In the genomic region with DNA sequence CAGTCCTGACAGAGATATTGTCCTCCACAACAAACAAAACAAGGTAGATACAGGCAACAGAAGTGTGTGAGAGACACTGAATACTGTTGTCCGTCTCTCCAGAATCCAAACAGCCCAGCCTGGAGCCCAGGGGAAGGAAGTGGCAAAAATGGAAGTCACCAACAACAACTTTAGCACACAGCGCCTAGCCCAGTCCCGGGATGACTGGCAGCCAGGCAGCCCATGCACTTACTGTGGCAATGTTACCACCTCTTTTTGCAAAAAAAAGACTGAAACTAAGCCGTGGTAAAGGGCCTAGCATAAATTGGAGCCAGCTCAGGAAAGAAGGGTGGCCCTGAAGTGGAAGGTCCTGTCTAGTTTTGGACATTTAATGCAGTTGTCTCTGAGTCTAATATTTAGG, we compare ENCODE assay signal across 1 mouse cellular context.
TF ChIP-seq lines count a peak whose summit lies in the region.

No protein-coding gene starts in this region.

TF ChIP-seq in myocyte, 11 proteins besides CTCF, POLR2A, EP300 and RAD21 (continued from another document):
- TF ChIP-seq TCF3 (IDR thresholded peaks at IDR 0.05; ENCODE audit: insufficient read length, low read depth) (no peak), MYOG (IDR thresholded peaks at IDR 0.05; ENCODE audit: control insufficient read depth in 1 of 3, insufficient read depth in 1 of 3, insufficient read length in 2 of 3, low read depth in 2 of 3) (no peak), REST (IDR thresholded peaks at IDR 0.05; ENCODE audit: insufficient read depth, insufficient read length) (no peak), USF1 (IDR thresholded peaks at IDR 0.05; ENCODE audit: low read depth) (no peak)
TF ChIP-seq in myocyte: peak in this region for 0.
